Mouse (Mus musculus): ENCODE measurements around the gene Pde4b. TPM values are rescaled to one million over a fixed set of nuclear protein-coding genes. Genes with fewer than 3 reads are reported as not detected.

Gene Pde4b
- polyA plus RNA-seq, 1 experiment from 2014 or later = 11.9 TPM

GRCm38 (mm10) chr4:102429730-102430341 is 342.5 kb downstream of the Pde4b start:
- Histone ChIP-seq H3K27ac (no peak overlapping the region), H3K4me2 (ENCODE audit: low read length) (no peak overlapping the region), H3K36me3 (ENCODE audit: insufficient read depth, low read length) (no peaks in the 10 kb centered on the region), H3K4me1 (replicated peaks; ENCODE audit: insufficient read depth, low read length) (0 out of 2 replicates have a peak, but pooled peaks cover 5% of the 10 kb centered on the region), H3K4me3 (replicated peaks; ENCODE audit: low read depth, low read length) (no peak overlapping the region), H3K9me3 (replicated peaks; ENCODE audit: low read length) (no peaks in the 10 kb centered on the region), H3K27me3 (ENCODE audit: insufficient read depth, low read length) (no peaks in the 10 kb centered on the region), H3K9ac (ENCODE audit: low read depth, low read length) (no peak overlapping the region)
- 15% methylated on average over 4 of the region's 4 CpGs for WGBS
- DNase-seq (ENCODE audit: low spot score) (no peak), ATAC-seq (replicated peaks; ENCODE audit: low FRiP score, low read depth) (no peak)
- TF ChIP-seq CTCF (IDR thresholded peaks at IDR 0.05; ENCODE audit: low read depth) = no peak

DNA sequence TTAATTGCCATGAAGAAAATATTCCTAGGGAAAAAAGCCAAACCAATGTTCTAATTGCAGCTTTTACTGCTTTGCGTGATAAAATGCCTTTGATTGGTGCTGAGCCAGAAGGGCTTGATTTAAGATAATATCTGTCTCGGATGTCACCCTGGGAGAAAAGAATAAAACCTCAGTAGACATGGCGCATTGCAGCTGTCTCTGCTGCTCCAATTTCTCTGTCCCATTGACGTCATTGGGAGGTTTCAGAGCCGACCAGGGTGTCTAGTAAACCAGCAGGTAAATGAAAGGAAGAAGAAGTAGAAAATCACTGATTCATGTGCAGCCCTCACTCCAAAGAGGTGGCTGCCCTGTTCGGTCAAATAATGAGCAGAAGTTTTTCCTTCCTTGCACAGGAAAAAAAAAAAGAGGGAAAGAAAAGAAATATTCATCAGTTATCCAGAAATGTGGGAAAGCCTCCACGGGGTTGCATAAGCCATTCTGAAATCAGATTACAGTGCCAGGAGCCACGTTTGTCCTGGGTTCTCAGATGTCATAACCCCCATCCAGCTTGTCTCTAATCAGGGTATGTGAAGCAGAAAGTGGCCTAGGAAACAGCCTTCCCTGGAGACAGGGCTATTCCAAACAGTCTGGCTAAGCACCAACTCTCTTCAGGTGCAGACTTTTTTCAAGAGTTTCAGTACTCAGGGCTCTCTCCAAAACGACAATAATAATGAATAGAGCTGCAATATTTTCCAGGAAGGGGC is 344.9 kb downstream of the Pde4b start:
- Histone ChIP-seq H3K4me3 (replicated peaks; ENCODE audit: low read depth, low read length) (no peak overlapping the region), H3K27me3 (ENCODE audit: insufficient read depth, low read length) (no peaks in the 10 kb centered on the region), H3K4me2 (ENCODE audit: low read length) (no peak overlapping the region), H3K9ac (ENCODE audit: low read depth, low read length) (no peak overlapping the region), H3K36me3 (ENCODE audit: insufficient read depth, low read length) (no peaks in the 10 kb centered on the region), H3K4me1 (replicated peaks; ENCODE audit: insufficient read depth, low read length) (0 out of 2 replicates have a peak, but pooled peaks cover 5% of the 10 kb centered on the region), H3K9me3 (replicated peaks; ENCODE audit: low read length) (no peaks in the 10 kb centered on the region), H3K27ac (no peak overlapping the region)
- 18% methylated on average over 9 of the region's 9 CpGs for WGBS
- no peak for TF ChIP-seq CTCF (IDR thresholded peaks at IDR 0.05; ENCODE audit: low read depth)
- ATAC-seq (replicated peaks; ENCODE audit: low FRiP score, low read depth) (no peak), DNase-seq (ENCODE audit: low spot score) (peak; percentile 34)

DNA sequence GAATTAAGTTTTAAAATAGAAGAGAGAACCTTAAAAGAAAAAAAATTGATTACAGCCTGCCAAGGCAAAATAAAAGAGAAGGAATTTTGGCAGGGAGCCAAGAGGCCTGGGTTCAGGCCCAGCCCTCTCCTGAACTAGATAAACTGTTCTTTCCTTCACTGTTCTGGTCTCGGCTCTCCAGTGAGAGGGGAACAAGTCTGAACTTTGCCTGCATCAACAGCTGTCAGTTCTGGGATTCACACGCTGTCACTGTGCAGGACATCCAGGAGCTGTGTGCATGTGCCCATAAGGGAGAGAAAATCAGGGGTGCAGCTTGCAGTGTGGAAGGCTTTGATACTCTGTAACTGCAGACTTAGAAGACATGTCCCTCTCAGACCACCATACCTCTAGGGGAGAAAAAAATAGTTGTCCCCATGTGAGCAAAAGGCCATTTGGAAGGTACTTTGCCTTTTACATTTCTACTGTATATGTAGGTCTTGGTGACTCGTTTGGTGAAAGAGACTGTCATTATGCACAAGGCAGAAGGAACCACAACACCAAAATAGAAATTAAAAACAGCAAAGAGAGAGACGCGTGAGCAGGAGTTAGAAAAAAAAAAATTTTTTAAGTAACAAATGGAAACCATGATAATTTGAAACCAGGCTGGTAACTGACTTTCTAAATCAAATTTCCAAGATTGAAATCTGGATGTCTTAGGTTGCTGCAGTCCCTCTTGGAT is 352.2 kb downstream of the Pde4b start:
- Histone ChIP-seq H3K36me3 (ENCODE audit: insufficient read depth, low read length) (no peaks in the 10 kb centered on the region), H3K4me1 (replicated peaks; ENCODE audit: insufficient read depth, low read length) (peaks cover 4% of the 10 kb centered on the region; the same call in 1 of the 2 replicates), H3K27ac (no peak overlapping the region), H3K9me3 (replicated peaks; ENCODE audit: low read length) (no peaks in the 10 kb centered on the region), H3K4me2 (ENCODE audit: low read length) (no peak overlapping the region), H3K4me3 (replicated peaks; ENCODE audit: low read depth, low read length) (no peak overlapping the region), H3K9ac (ENCODE audit: low read depth, low read length) (no peak overlapping the region), H3K27me3 (ENCODE audit: insufficient read depth, low read length) (no peaks in the 10 kb centered on the region)
- TF ChIP-seq CTCF (IDR thresholded peaks at IDR 0.05; ENCODE audit: low read depth) = no peak
- DNase-seq (ENCODE audit: low spot score) = peak; percentile 29
- WGBS = 50% methylated on average over 5 of the region's 5 CpGs
- no peak for ATAC-seq (replicated peaks; ENCODE audit: low FRiP score, low read depth)

DNA sequence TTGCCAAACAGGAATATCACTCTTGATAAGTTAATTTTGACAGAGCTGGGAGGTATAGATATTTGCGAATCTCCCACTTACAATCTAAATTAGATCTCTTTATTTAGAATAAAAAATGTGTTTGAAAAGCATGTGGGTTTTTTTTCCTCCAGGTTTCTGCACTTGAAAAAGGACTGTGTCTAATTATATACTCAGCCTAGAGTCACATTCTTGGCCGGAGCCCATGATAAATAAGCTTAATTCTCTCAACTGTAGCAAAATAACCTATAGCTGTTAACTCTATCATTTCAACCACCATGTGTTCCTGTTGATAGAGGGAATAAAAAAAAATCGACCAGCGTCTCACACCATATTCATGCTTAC is 352.8 kb downstream of the Pde4b start:
- Histone ChIP-seq H3K9me3 (replicated peaks; ENCODE audit: low read length) (no peaks in the 10 kb centered on the region), H3K36me3 (ENCODE audit: insufficient read depth, low read length) (no peaks in the 10 kb centered on the region), H3K9ac (ENCODE audit: low read depth, low read length) (no peak overlapping the region), H3K4me1 (replicated peaks; ENCODE audit: insufficient read depth, low read length) (peaks cover 4% of the 10 kb centered on the region; the same call in 1 of the 2 replicates), H3K4me2 (ENCODE audit: low read length) (no peak overlapping the region), H3K27ac (no peak overlapping the region), H3K4me3 (replicated peaks; ENCODE audit: low read depth, low read length) (no peak overlapping the region), H3K27me3 (ENCODE audit: insufficient read depth, low read length) (no peaks in the 10 kb centered on the region)
- no peak for ATAC-seq (replicated peaks; ENCODE audit: low FRiP score, low read depth)
- DNase-seq (ENCODE audit: low spot score) = no peak
- WGBS = 52% methylated on average over 4 of the region's 4 CpGs
- TF ChIP-seq CTCF (IDR thresholded peaks at IDR 0.05; ENCODE audit: low read depth) = no peak

DNA sequence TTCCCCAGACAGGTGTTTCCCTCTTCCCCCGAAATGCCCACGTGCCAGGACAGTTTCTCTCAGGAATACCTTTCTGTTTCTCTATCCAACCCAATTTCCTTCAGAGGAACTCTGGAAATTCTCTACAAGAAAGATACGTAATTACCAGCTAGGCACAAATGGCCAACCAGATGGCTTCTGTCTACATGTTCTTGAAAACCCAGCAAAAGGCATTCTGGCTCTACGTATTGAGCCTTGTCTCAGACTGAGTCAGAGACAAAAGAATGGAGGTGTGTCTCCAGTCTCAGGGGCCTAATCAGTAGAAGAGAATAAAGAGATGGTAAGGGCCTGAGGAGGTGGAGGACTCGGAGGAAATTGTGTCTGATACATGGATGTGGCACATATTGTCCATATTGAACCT is 356.2 kb downstream of the Pde4b start:
- no peak overlapping the region for H3K27ac ChIP-seq
- no peak overlapping the region for H3K9ac ChIP-seq (ENCODE audit: low read depth, low read length)
- H3K9me3 ChIP-seq (replicated peaks; ENCODE audit: low read length) = no peaks in the 10 kb centered on the region
- H3K4me3 ChIP-seq (replicated peaks; ENCODE audit: low read depth, low read length) = no peak overlapping the region
- no peak overlapping the region for H3K4me2 ChIP-seq (ENCODE audit: low read length)
- no peaks in the 10 kb centered on the region for H3K27me3 ChIP-seq (ENCODE audit: insufficient read depth, low read length)
- no peak for ATAC-seq (replicated peaks; ENCODE audit: low FRiP score, low read depth)
- no peak for TF ChIP-seq CTCF (IDR thresholded peaks at IDR 0.05; ENCODE audit: low read depth)
- WGBS = 72% methylated on average over 5 of the region's 5 CpGs
- no peak for DNase-seq (ENCODE audit: low spot score)
- no peaks in the 10 kb centered on the region for H3K36me3 ChIP-seq (ENCODE audit: insufficient read depth, low read length)
- H3K4me1 ChIP-seq (replicated peaks; ENCODE audit: insufficient read depth, low read length) = peaks cover 4% of the 10 kb centered on the region; the same call in 1 of the 2 replicates

- Histone ChIP-seq H3K4me3 (replicated peaks; ENCODE audit: low read depth, low read length) (no peak overlapping the region), H3K4me1 (replicated peaks; ENCODE audit: insufficient read depth, low read length) (peaks cover 2% of the 10 kb centered on the region; the same call in 1 of the 2 replicates), H3K27me3 (ENCODE audit: insufficient read depth, low read length) (no peaks in the 10 kb centered on the region), H3K27ac (no peak overlapping the region), H3K9me3 (replicated peaks; ENCODE audit: low read length) (no peaks in the 10 kb centered on the region), H3K36me3 (ENCODE audit: insufficient read depth, low read length) (no peaks in the 10 kb centered on the region), H3K9ac (ENCODE audit: low read depth, low read length) (no peak overlapping the region), H3K4me2 (ENCODE audit: low read length) (no peak overlapping the region)
- whole genome bisulfite sequencing = 80% methylated on average over 3 of the region's 3 CpGs
- ATAC-seq (replicated peaks; ENCODE audit: low FRiP score, low read depth) (no peak), DNase-seq (ENCODE audit: low spot score) (no peak)
- no peak for TF ChIP-seq CTCF (IDR thresholded peaks at IDR 0.05; ENCODE audit: low read depth)
These were observed 357.2 kb downstream of the Pde4b start for GRCm38 (mm10) chr4:102444501-102444900.

All from kidney, postnatal 0 days (tissue).